Mouse (Mus musculus) bone marrow macrophage, adult 2 months (primary cell): ENCODE data around the gene Rbl1. TPM values are rescaled to one million over a fixed set of nuclear protein-coding genes. Genes with fewer than 3 reads are reported as not detected.
"Not testable (repeated sequence)": the region's sequence is repeated elsewhere in the genome, so short reads cannot be mapped to it uniquely, and the experiment has no call there.

ENCODE experiments used
- H3K27ac ChIP-seq: 2 replicates; pipeline ENCODE4 v1.5.1; 2012; ENCODE audit warnings: low read depth, low read length; ENCODE audit not compliant: insufficient read depth
- H3K4me1 ChIP-seq: 2 replicates; pipeline ENCODE4 v1.6.1; 2012; ENCODE audit warnings: low read length; ENCODE audit not compliant: control insufficient read depth, insufficient read depth
- H3K4me3 ChIP-seq: 2 replicates; pipeline ENCODE4 v1.5.1; 2012; ENCODE audit warnings: mild to moderate bottlenecking, low read length, moderate library complexity; ENCODE audit not compliant: insufficient read depth
- CTCF ChIP-seq: IDR thresholded peaks from 2 replicates; pipeline ENCODE4 v1.5.1; 2012; ENCODE audit warnings: low read depth, mild to moderate bottlenecking, low read length, moderate library complexity
- POLR2A ChIP-seq: IDR thresholded peaks from 2 replicates; pipeline ENCODE4 v1.6.1; 2012; ENCODE audit warnings: mild to moderate bottlenecking, low read depth, low read length, borderline replicate concordance
- polyA plus RNA-seq: library from polyadenylated mRNA; stranded (reverse); fragments of >200 nt; gene quantifications from 2 replicates; pipeline ENCODE4 v1.2.4, GENCODE M21; 2012; ENCODE audit not compliant: missing spikeins, insufficient read depth, insufficient read length

Gene Rbl1
- polyA plus RNA-seq, 1 experiment: 26.6 TPM

GRCm38 (mm10) chr2:157172984-157173383 lies 31.4 kb downstream of the Rbl1 start:
- no peak for TF ChIP-seq CTCF
- no peak overlapping the region for H3K4me3 ChIP-seq
- no peak overlapping the region for H3K27ac ChIP-seq
- no peaks in the 10 kb centered on the region for H3K4me1 ChIP-seq

- Histone ChIP-seq H3K4me1 (no peaks in the 10 kb centered on the region), H3K4me3 (no peak overlapping the region), H3K27ac (no peak overlapping the region)
- no peak for TF ChIP-seq CTCF
- TF ChIP-seq POLR2A: no peak
Measured at GRCm38 (mm10) chr2:157170626-157171025, 33.7 kb downstream of the Rbl1 start.

- no peak overlapping the region for H3K27ac ChIP-seq
- no peak for TF ChIP-seq POLR2A
- no peak for TF ChIP-seq CTCF
- H3K4me3 ChIP-seq: no peak overlapping the region
- H3K4me1 ChIP-seq: peaks cover 2% of the 10 kb centered on the region; the same call in 1 of the 2 replicates
Measured at GRCm38 (mm10) chr2:157170166-157170565, 34.2 kb downstream of the Rbl1 start.

- Histone ChIP-seq H3K4me3 (no peak overlapping the region), H3K27ac (no peak overlapping the region), H3K4me1 (peaks cover 2% of the 10 kb centered on the region; the same call in 1 of the 2 replicates)
- TF ChIP-seq CTCF (no peak), POLR2A (no peak)
Measured at GRCm38 (mm10) chr2:157166371-157167080, 37.8 kb downstream of the Rbl1 start.

- H3K4me1 ChIP-seq, H3K4me3 ChIP-seq: not testable (repeated sequence)
- H3K27ac ChIP-seq: peak overlapping the region; percentile 34
Measured at GRCm38 (mm10) chr2:157165312-157166224, 38.8 kb downstream of the Rbl1 start.

- no peak overlapping the region for H3K27ac ChIP-seq
- peaks cover 2% of the 10 kb centered on the region; the same call in 1 of the 2 replicates for H3K4me1 ChIP-seq
- TF ChIP-seq POLR2A (no peak), CTCF (no peak)
- no peak overlapping the region for H3K4me3 ChIP-seq
Measured at GRCm38 (mm10) chr2:157164101-157164500, 40.2 kb downstream of the Rbl1 start.

- H3K4me1 ChIP-seq: peaks cover 17% of the 10 kb centered on the region
- H3K27ac ChIP-seq: peak overlapping the region; percentile 22; the same call in 1 of the 2 replicates
- no peak overlapping the region for H3K4me3 ChIP-seq
- TF ChIP-seq POLR2A (no peak), CTCF (no peak)
Measured at GRCm38 (mm10) chr2:157156079-157156478, 48.3 kb downstream of the Rbl1 start.

- Histone ChIP-seq H3K4me3 (no peak overlapping the region), H3K27ac (no peak overlapping the region; the same call in 1 of the 2 replicates), H3K4me1 (peaks cover 17% of the 10 kb centered on the region)
- no peak for TF ChIP-seq POLR2A
- no peak for TF ChIP-seq CTCF
Measured at GRCm38 (mm10) chr2:157153235-157153634, 51.1 kb downstream of the Rbl1 start.

GRCm38 (mm10) chr2:157148417-157148816 lies 55.9 kb downstream of the Rbl1 start:
- no peak overlapping the region for H3K27ac ChIP-seq
- TF ChIP-seq POLR2A (no peak), CTCF (no peak)
- no peak overlapping the region for H3K4me3 ChIP-seq
- H3K4me1 ChIP-seq: peaks cover 5% of the 10 kb centered on the region
